Mouse (Mus musculus): Measurements from ENCODE around the gene Cyp2c39.
"Not testable (repeated sequence)": the region's sequence is repeated elsewhere in the genome, so short reads cannot be mapped to it uniquely, and the experiment has no call there.

The Cyp2c39 gene

GRCm38 (mm10) chr19:39510534-39510933 lies at the start of gene Cyp2c39:
TSS of gene Cyp2c39 (plus strand) at chr19:39510862.
- no peak for DNase-seq

- no peak for DNase-seq
These were observed 47.7 kb upstream of the Cyp2c39 start, which contains the start of gene Cyp2c38 for GRCm38 (mm10) chr19:39462941-39463340. TSS of gene Cyp2c38 (minus strand) at chr19:39463075.

GRCm38 (mm10) chr19:39463923-39464322 lies 46.7 kb upstream of the Cyp2c39 start:
- DNase-seq = no peak

GRCm38 (mm10) chr19:39483961-39484360 lies 26.7 kb upstream of the Cyp2c39 start:
- DNase-seq = not testable (repeated sequence)

- DNase-seq = no peak
These were observed 4.3 kb upstream of the Cyp2c39 start for GRCm38 (mm10) chr19:39506341-39506740.

GRCm38 (mm10) chr19:39509533-39509932 lies 1.1 kb upstream of the Cyp2c39 start:
- DNase-seq = no peak

Measured in lung, postnatal 4 days (tissue).